Mouse (Mus musculus) brain, embryonic 18.5 days (tissue): ENCODE results near the gene Rbfox2.

Experiments
- DNase-seq: peaks from one replicate; pipeline ENCODE4 v3.0.0-alpha.2; 2012; ENCODE audit warnings: low read depth, low spot score

Gene Rbfox2

GRCm38 (mm10) chr15:77104349-77105158 is 202.2 kb downstream of the Rbfox2 start:
- no peak for DNase-seq

- no peak for DNase-seq
These were observed 204.1 kb downstream of the Rbfox2 start for GRCm38 (mm10) chr15:77102685-77103084.

DNA sequence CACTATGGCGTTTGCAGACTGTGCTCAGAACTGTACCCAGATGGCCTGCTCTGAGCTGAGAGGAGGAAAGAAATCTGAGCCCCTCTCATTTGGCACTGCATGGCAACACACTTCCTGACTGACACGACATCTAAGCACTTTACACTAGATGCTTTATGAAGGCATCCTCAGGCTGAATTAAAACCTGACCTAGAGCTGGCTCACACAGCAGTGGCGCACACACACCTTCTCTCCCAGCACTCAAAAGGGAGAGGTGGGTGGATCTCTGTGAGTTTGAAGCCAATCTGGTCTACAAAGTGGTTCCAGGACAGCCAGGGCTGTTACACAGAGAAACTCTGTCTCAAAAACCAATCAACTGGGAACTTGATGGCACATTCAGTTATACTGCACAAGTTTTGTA is 207.0 kb downstream of the Rbfox2 start:
- DNase-seq: no peak

DNA sequence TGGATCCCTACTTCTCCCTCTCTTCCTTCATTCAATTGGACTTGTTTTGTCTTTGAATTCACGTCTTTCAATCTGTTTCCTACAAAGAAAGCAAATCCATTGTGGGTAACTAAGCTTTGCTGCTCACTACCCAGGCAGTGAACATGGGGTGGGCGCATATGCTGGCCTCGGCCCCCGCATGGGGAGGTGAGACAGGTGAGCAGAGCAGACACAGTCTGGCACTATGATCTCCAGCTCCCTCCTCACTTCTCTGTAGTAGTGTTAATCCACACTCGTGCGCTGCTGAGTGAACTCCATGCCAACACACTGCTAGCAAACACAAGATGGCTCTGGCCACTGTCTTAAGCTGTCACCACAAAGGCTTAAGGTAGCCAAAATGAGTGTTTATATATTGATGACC is 209.4 kb downstream of the Rbfox2 start:
- no peak for DNase-seq

GRCm38 (mm10) chr15:77095216-77095615 is 211.6 kb downstream of the Rbfox2 start:
- DNase-seq: no peak

DNA sequence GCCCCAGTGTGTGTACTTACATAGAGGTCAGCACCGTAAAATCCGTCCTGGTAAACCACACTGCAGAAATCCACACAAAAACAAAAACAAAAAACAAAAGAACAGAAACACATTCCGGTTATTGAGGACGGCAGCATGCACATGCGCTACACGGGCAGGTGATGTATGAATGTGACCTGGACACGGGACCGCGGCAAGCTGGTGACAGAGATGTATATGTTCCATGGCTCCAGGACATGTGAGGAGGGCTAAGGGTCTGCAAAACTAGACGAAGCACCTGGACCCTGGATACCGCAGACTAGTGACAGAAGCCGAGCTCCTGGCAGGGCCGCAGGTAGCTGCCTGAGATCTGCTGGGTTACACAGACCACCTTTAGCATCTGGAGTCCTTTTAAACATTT is 212.4 kb downstream of the Rbfox2 start:
- no peak for DNase-seq

DNA sequence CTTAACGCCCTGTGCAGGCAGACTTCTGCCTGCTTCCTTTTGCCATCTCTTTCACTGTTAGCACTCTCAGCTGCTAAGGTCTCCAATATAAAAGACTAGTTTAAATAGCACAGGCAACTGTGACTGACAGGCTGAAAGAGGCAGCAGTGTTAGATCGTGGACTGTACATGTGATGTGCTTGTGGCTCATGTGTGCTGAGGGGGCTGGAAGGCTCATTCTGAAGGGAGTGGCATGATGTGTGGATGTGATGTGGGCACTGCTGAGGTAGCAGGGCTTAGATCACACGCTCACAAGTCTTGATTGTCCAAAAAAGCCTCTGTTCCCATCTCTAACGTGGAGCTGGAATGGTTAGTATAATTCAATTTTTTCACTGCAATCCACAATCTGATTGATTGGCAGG is 215.4 kb downstream of the Rbfox2 start:
- DNase-seq: no peak

GRCm38 (mm10) chr15:77090531-77090930 is 216.3 kb downstream of the Rbfox2 start:
- DNase-seq: no peak

DNA sequence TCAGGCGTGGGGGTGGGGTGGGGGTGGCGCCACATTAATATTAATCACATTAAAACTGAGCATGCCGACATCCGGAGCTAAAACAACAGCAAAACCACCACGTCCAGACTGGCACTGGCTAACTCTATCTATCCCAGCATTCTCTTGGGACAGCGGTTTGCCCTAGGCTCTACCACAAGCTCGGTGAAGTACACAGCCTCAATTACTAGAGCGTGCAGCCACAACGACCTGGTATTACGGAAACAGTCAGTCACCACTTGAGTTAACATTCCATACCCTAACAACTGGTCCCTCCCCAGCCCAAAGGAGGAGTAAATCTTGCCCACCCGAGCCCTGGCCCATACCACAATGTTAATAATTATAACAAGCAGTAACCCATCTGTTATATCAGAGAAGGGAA is 217.6 kb downstream of the Rbfox2 start:
- DNase-seq: no peak

DNA sequence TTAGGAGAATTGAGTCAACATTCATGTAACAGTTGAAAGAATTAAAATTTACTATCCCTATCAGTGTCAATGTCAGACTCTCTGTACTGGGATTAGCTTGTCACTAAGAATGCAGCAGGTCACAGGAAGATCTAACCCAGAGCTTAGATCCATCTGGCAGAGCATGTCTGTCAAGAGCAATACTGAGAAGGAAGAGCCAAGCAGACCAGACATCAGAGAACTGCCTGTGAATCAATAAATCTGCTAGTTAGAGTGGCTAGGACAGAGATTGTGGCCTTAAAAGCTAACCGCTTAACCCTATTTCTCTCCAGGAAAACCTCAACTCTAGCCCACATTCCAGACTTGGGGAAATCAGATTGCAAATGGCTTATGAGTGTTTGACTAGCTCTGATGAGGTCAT is 220.3 kb downstream of the Rbfox2 start:
- DNase-seq: no peak

DNA sequence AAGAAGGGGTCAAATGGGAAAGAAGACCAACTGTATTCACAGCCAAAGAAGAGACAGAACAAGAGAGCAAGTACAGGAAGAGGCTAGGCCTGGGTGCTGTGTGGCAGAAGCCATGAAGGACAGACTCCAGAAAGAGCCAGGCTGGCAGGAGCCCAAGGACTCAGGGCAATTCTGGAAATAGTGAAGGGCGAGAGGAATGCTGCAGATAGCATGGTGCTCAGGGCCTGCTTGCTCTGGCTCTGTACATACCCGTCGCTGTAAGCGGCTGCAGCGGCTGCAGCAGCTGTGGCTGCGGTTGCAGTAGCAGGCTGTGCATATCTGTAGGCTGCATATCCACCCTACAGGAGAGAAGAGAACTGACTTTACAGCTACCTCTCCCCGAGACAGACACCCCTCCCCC is 221.0 kb downstream of the Rbfox2 start:
- DNase-seq: no peak

DNA sequence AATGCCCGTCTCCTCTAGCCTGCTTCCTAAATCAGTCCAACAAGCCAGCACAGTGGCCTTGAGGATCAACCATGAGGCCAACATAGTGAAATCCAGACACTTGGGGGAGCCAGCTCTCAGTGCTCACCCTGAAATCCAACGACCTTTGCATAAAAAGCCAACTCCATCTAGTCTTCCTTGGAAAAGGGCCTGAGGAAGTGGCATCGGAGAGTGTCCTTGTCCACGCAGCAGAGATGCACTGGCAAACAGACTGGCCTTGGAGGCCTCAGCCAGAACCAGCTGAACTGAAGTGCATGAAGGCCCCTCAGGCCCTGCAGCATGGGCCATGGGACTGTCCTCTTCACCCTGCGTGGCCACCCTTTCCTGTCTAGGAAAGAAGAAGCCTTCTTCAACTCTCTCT is 225.3 kb downstream of the Rbfox2 start:
- no peak for DNase-seq

GRCm38 (mm10) chr15:77080684-77081254 is 226.0 kb downstream of the Rbfox2 start:
- no peak for DNase-seq

GRCm38 (mm10) chr15:77079890-77080361 is 226.9 kb downstream of the Rbfox2 start:
- DNase-seq: no peak

GRCm38 (mm10) chr15:77079256-77079822 is 227.5 kb downstream of the Rbfox2 start:
- no peak for DNase-seq

DNA sequence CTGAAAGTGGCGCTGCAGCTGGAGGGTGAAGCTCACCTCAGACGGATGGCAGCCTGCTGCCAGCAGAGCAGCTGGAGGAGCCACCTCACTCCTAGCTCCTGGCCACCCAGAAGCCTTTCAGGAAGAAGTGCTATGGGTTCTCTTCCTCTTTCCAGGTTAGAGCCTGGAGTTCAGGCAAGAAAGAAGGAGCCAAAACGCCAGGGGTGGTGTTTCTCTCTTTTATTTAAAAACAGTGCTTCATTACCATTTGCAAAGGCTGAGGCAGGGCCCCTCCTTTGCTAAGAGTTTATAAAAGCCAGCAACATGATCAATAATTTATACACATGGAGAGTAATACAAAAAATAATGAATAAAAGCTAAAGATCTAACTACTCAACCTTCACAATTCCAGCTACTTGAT is 228.0 kb downstream of the Rbfox2 start:
- DNase-seq: no peak

DNA sequence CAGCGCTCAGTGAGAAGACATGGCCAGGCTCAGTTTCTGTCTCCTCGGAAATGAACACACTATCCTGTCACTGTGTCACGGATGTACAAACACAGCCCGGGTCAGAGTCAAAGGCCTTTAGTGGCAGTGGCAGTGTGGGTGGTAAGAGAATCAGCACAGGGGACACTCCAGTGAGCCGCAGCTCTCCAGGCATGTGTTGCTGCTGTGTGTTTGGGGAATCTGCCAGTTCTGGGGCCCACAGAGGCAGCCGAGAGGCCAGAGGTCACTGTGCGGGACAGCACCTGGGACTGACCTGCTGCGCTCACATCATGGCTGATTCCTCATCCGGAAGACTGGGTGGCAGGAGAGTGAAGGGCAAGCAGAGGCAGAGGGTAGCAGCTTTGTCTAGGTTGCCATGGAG is 228.9 kb downstream of the Rbfox2 start:
- DNase-seq: no peak

DNA sequence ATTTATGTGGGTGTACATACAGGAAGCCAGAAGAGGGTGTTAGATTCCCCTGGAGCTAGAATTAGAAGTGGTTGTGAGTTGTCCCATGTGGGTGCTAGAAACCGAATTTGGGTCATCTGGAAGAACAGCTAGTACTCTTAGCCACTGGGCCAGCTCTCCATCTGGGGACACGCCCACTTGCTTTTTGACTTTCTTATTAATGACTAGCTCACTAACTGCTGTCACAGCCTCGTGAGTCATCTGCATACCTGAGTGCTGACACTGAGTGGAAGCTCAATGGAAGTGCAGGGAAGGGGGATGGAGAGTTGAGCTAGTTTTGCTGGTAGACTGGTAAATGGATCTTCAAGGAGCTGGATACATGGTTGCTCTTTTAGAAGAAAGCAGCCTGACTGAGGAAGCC is 230.3 kb downstream of the Rbfox2 start:
- no peak for DNase-seq

- no peak for DNase-seq
These were observed 234.1 kb downstream of the Rbfox2 start for GRCm38 (mm10) chr15:77072556-77073163.

DNA sequence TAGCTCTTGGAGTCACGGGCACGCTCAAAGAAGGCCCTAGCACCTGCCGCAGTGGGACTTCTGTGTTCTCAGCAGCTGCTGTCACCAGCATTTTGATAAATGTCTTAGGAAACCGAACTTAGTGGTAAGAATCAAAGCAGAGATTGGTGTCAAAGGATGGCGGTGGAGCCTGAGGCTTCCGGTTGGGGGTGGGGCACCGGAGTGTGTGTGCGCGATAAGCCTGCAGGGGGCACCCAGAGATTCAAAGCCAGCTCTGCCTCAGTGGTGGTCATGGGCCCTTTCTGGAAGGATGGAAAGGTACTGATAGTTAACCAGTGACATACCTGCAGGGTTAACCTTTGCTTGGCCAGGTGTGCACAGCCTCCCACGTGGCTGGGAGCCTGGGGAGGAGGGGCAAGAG is 235.3 kb downstream of the Rbfox2 start:
- no peak for DNase-seq

DNA sequence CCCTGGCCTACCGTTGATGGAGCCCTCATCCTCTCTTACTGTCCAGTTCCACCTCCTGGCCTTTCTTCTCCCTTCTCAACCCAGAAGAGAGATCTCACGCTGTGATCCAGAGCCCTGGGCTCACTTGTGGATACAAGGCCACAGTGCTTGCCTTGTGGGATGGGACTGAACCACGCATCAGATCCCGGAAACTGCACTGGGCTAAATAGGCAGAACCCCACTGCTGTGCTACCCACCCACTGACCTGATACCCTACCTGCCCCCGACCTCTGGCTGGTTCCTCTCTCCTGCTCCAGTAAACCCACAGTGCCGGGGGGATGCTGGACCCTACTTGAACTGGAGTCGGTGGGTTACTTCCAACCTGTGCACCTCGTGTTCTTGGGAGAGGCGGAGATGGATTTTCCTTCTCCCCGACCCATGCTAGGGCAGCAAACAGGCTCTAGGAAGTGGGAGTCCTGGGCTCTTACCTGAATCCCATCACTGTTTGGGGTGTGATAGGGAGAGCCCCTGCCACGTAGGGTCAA is 236.0 kb downstream of the Rbfox2 start:
- DNase-seq: no peak

DNA sequence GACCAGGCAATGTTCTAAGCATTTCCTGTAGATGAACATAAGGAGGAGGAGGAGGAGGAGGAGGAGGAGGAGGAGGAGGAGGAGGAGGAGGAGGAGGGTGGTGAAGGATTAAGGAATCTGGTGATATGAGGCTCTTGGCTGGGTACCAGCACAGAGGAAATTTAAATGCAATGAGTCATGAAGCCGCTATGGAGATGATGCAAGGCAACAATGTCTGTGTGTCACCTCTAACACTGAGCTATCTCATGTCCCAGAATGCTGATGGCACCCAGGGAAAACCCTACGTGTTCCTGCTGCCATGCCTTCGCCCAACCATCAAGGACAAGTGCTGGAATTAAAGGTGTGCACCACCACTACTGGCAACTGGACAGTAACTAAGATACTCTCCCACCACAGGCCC is 237.8 kb downstream of the Rbfox2 start:
- no peak for DNase-seq
